Mouse (Mus musculus): ENCODE measurements around the gene Cyp2b10. TPM values are rescaled to one million over a fixed set of nuclear protein-coding genes. Genes with fewer than 3 reads are reported as not detected.
"Not testable (repeated sequence)": the region's sequence is repeated elsewhere in the genome, so short reads cannot be mapped to it uniquely, and the experiment has no call there.

The Cyp2b10 gene
- polyA plus RNA-seq (2012; rRNA removed) = 0.08 TPM in 1 of 2 replicates, not detected in the other

GRCm38 (mm10) chr7:25897411-25897810 is at the start of gene Cyp2b10:
Gene Cyp2b10 (plus strand): TSS chr7:25897620.
- DNase-seq (ENCODE audit: extremely low spot score in 1 of 2, low spot score in 1 of 2) = no peak

GRCm38 (mm10) chr7:25847722-25848443 is 49.5 kb upstream of the Cyp2b10 start:
- peak; percentile 58 to 94 for DNase-seq (ENCODE audit: extremely low spot score in 1 of 2, low spot score in 1 of 2)

- no peak for DNase-seq (ENCODE audit: extremely low spot score in 1 of 2, low spot score in 1 of 2)
Measured at GRCm38 (mm10) chr7:25848444-25848812, 49.0 kb upstream of the Cyp2b10 start.

- peak; percentile 3 to 68 for DNase-seq (ENCODE audit: extremely low spot score in 1 of 2, low spot score in 1 of 2)
Measured at GRCm38 (mm10) chr7:25855082-25855481, 42.3 kb upstream of the Cyp2b10 start.

- DNase-seq (ENCODE audit: extremely low spot score in 1 of 2, low spot score in 1 of 2) = peak in 1 of 2 experiments; percentile 6
Measured at GRCm38 (mm10) chr7:25859962-25860870, 37.2 kb upstream of the Cyp2b10 start.

GRCm38 (mm10) chr7:25862365-25862764 is 35.1 kb upstream of the Cyp2b10 start:
- DNase-seq (ENCODE audit: extremely low spot score in 1 of 2, low spot score in 1 of 2) = no peak

GRCm38 (mm10) chr7:25863756-25864155 is 33.7 kb upstream of the Cyp2b10 start:
- DNase-seq (ENCODE audit: extremely low spot score in 1 of 2, low spot score in 1 of 2) = no peak

GRCm38 (mm10) chr7:25864861-25865260 is 32.6 kb upstream of the Cyp2b10 start:
- no peak for DNase-seq (ENCODE audit: extremely low spot score in 1 of 2, low spot score in 1 of 2)

GRCm38 (mm10) chr7:25869789-25870188 is 27.6 kb upstream of the Cyp2b10 start:
- DNase-seq (ENCODE audit: extremely low spot score in 1 of 2, low spot score in 1 of 2) = no peak

GRCm38 (mm10) chr7:25872624-25873023 is 24.8 kb upstream of the Cyp2b10 start:
- no peak for DNase-seq (ENCODE audit: extremely low spot score in 1 of 2, low spot score in 1 of 2)

- no peak for DNase-seq (ENCODE audit: extremely low spot score in 1 of 2, low spot score in 1 of 2)
Measured at GRCm38 (mm10) chr7:25878735-25879134, 18.7 kb upstream of the Cyp2b10 start.

- not testable (repeated sequence) for DNase-seq (ENCODE audit: extremely low spot score in 1 of 2, low spot score in 1 of 2)
Measured at GRCm38 (mm10) chr7:25880721-25881120, 16.7 kb upstream of the Cyp2b10 start.

- DNase-seq (ENCODE audit: extremely low spot score in 1 of 2, low spot score in 1 of 2) = no peak
Measured at GRCm38 (mm10) chr7:25884272-25884671, 13.1 kb upstream of the Cyp2b10 start.

GRCm38 (mm10) chr7:25887758-25888157 is 9.7 kb upstream of the Cyp2b10 start:
- DNase-seq (ENCODE audit: extremely low spot score in 1 of 2, low spot score in 1 of 2) = no peak

- DNase-seq (ENCODE audit: extremely low spot score in 1 of 2, low spot score in 1 of 2) = no peak
Measured at GRCm38 (mm10) chr7:25893159-25893558, 4.3 kb upstream of the Cyp2b10 start.

- no peak for DNase-seq (ENCODE audit: extremely low spot score in 1 of 2, low spot score in 1 of 2)
Measured at GRCm38 (mm10) chr7:25895162-25895561, 2.3 kb upstream of the Cyp2b10 start.

- DNase-seq (ENCODE audit: extremely low spot score in 1 of 2, low spot score in 1 of 2) = no peak
Measured at GRCm38 (mm10) chr7:25898064-25898463, 644 bp downstream of the Cyp2b10 start.

GRCm38 (mm10) chr7:25902061-25902690 is 4.8 kb downstream of the Cyp2b10 start:
- DNase-seq (ENCODE audit: extremely low spot score in 1 of 2, low spot score in 1 of 2) = peak; percentile 0 to 16

- DNase-seq (ENCODE audit: extremely low spot score in 1 of 2, low spot score in 1 of 2) = no peak
Measured at GRCm38 (mm10) chr7:25903156-25903555, 5.7 kb downstream of the Cyp2b10 start.

GRCm38 (mm10) chr7:25904066-25904465 is 6.6 kb downstream of the Cyp2b10 start:
- peak in 1 of 2 experiments; percentile 0 for DNase-seq (ENCODE audit: extremely low spot score in 1 of 2, low spot score in 1 of 2)

GRCm38 (mm10) chr7:25904489-25904888 is 7.1 kb downstream of the Cyp2b10 start:
- DNase-seq (ENCODE audit: extremely low spot score in 1 of 2, low spot score in 1 of 2) = no peak
